Mouse (Mus musculus) frontal cortex, postnatal 14 days (tissue): ENCODE measurements around the gene 1700034I23Rik.
"Not testable (repeated sequence)": the region's sequence is repeated elsewhere in the genome, so short reads cannot be mapped to it uniquely, and the experiment has no call there.

Experiments used
- DNase-seq, 2 experiments: peaks; one replicate each; pipeline ENCODE4 v3.0.0; 2022; ENCODE audit warnings: low spot score in 2 of 2

The 1700034I23Rik gene

GRCm38 (mm10) chr3:40902443-40902842, at the start of gene 1700034I23Rik:
Gene 1700034I23Rik (minus strand): TSS chr3:40902543.
- DNase-seq, result not testable (repeated sequence)

- no peak for DNase-seq
These were observed 49.0 kb upstream of the 1700034I23Rik start for GRCm38 (mm10) chr3:40951365-40951764.

GRCm38 (mm10) chr3:40950601-40951201, 48.4 kb upstream of the 1700034I23Rik start:
- peak in 1 of 2 experiments; percentile 16 for DNase-seq

- DNase-seq, result peak in 1 of 2 experiments; percentile 30
These were observed 47.7 kb upstream of the 1700034I23Rik start for GRCm38 (mm10) chr3:40949903-40950600.

- peak; percentile 96 to 99 for DNase-seq
These were observed 47.0 kb upstream of the 1700034I23Rik start, which contains the start of gene Larp1b for GRCm38 (mm10) chr3:40949170-40949902. Gene Larp1b (plus strand): TSS chr3:40949828.

GRCm38 (mm10) chr3:40939019-40939418, 36.7 kb upstream of the 1700034I23Rik start:
- no peak for DNase-seq

- DNase-seq, result no peak
These were observed 36.2 kb upstream of the 1700034I23Rik start for GRCm38 (mm10) chr3:40938592-40938991.

GRCm38 (mm10) chr3:40938189-40938588, 35.8 kb upstream of the 1700034I23Rik start:
- no peak for DNase-seq

GRCm38 (mm10) chr3:40894336-40894735, 8.0 kb downstream of the 1700034I23Rik start:
- DNase-seq, result peak in 1 of 2 experiments; percentile 16

- DNase-seq, result peak; percentile 94 to 99
These were observed 8.5 kb downstream of the 1700034I23Rik start for GRCm38 (mm10) chr3:40893816-40894258.

GRCm38 (mm10) chr3:40853123-40853738, 49.1 kb downstream of the 1700034I23Rik start:
- not testable (repeated sequence) for DNase-seq
